Mouse (Mus musculus): Measurements from ENCODE around the gene Tube1.

DNA sequence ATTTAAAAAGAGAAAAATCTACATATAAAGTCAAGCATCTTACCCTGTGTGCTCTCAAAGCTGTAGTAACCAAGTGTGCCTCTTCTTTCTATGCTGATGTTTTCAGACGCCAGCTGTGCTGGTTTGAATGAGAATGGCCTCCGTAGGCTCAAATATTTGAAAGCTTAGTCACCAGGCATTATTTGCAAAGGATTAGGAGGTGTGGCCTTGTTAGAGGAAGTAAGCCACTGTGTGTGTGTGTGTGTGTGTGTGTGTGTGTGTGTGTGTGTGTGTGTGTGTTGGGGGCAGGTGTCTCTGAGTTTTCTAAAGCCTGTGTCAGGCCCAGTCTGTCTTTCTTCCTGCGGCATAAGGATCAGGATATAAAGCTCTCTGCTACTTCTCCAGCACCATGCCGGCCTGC, 26.8 kb upstream of the Tube1 start:
- no peak for TF ChIP-seq CTCF (IDR thresholded peaks at IDR 0.05; ENCODE audit: low read depth)
- no peak for TF ChIP-seq EP300 (optimal IDR thresholded peaks at IDR 0.05)
